Mouse (Mus musculus) neural tube, embryonic 13.5 days (tissue): Measurements from ENCODE around the gene Plekha5. TPM values are rescaled to one million over a fixed set of nuclear protein-coding genes. Genes with fewer than 3 reads are reported as not detected.

Experiments used
- ATAC-seq: fragments of 200-750 bp; cut with Nextera tagmentation; 2 replicates; pipeline ENCODE4 v1.8.0; 2017; ENCODE audit warnings: low read depth, mild to moderate bottlenecking, moderate TSS enrichment, moderate library complexity
- H3K27ac ChIP-seq: fragments of 300-500 bp; sonication (generic); replicated peaks from 2 replicates; pipeline ENCODE4 v1.5.1; 2015; ENCODE audit warnings: moderate library complexity, mild to moderate bottlenecking, inconsistent platforms
- H3K27me3 ChIP-seq: fragments of 300-500 bp; sonication (generic); 2 replicates; pipeline ENCODE4 v1.6.1; 2015; ENCODE audit warnings: mild to moderate bottlenecking, inconsistent platforms
- H3K36me3 ChIP-seq: fragments of 300-500 bp; sonication (generic); 2 replicates; pipeline ENCODE4 v1.6.1; 2015; ENCODE audit warnings: mild to moderate bottlenecking, inconsistent platforms
- H3K4me1 ChIP-seq: fragments of 300-500 bp; sonication (generic); replicated peaks from 2 replicates; pipeline ENCODE4 v1.6.1; 2015; ENCODE audit warnings: inconsistent platforms
- H3K4me2 ChIP-seq: fragments of 300-500 bp; sonication (generic); 2 replicates; pipeline ENCODE4 v1.6.1; 2015; ENCODE audit warnings: inconsistent platforms, mild to moderate bottlenecking, moderate library complexity
- H3K4me3 ChIP-seq: fragments of 300-500 bp; sonication (generic); 2 replicates; pipeline ENCODE4 v1.5.1; 2015; ENCODE audit warnings: mild to moderate bottlenecking, inconsistent platforms
- H3K9ac ChIP-seq: fragments of 300-500 bp; sonication (generic); 2 replicates; pipeline ENCODE4 v1.6.1; 2015; ENCODE audit warnings: moderate library complexity, mild to moderate bottlenecking, inconsistent platforms
- H3K9me3 ChIP-seq: fragments of 300-500 bp; sonication (generic); 2 replicates; pipeline ENCODE4 v1.6.1; 2016; ENCODE audit warnings: inconsistent platforms
- WGBS: fragments of 180-500 bp; shearing (Covaris S2); methylation state at CpG from one replicate; pipeline ENCODE4 v1.1.7; 2015; 5-methylcytosine and 5-hydroxymethylcytosine counted together
- polyA plus RNA-seq: library from polyadenylated mRNA; unstranded; fragments of >200 nt; fragmentation: Nextera tagmentation; extraction: Ambion mirVana; gene quantifications from 2 replicates; pipeline ENCODE4 v1.2.1, GENCODE M21; 2015

Plekha5 gene
- polyA plus RNA-seq, 1 experiment from 2014 or later = 49.5 TPM

GRCm38 (mm10) chr6:140480425-140481081 is 56.7 kb downstream of the Plekha5 start:
- Histone ChIP-seq H3K4me3 (no peak overlapping the region), H3K4me1 (peaks cover 51% of the 10 kb centered on the region), H3K4me2 (no peak overlapping the region), H3K27me3 (no peaks in the 10 kb centered on the region), H3K27ac (no peak overlapping the region), H3K36me3 (no peaks in the 10 kb centered on the region), H3K9me3 (no peaks in the 10 kb centered on the region), H3K9ac (no peak overlapping the region)
- no peak for ATAC-seq
- WGBS = 89% methylated on average over 10 of the region's 10 CpGs

GRCm38 (mm10) chr6:140481701-140482460 is 58.0 kb downstream of the Plekha5 start:
- H3K27ac ChIP-seq = no peak overlapping the region
- no peaks in the 10 kb centered on the region for H3K9me3 ChIP-seq
- no peak overlapping the region for H3K9ac ChIP-seq
- no peaks in the 10 kb centered on the region for H3K36me3 ChIP-seq
- WGBS = 62% methylated on average over 7 of the region's 7 CpGs
- no peak for ATAC-seq
- no peak overlapping the region for H3K4me2 ChIP-seq
- peaks cover 49% of the 10 kb centered on the region for H3K4me1 ChIP-seq
- H3K27me3 ChIP-seq = no peaks in the 10 kb centered on the region
- H3K4me3 ChIP-seq = no peak overlapping the region

GRCm38 (mm10) chr6:140484170-140484569 is 60.3 kb downstream of the Plekha5 start:
- no peak overlapping the region for H3K9ac ChIP-seq
- no peak for ATAC-seq
- peaks cover 42% of the 10 kb centered on the region for H3K4me1 ChIP-seq
- no peaks in the 10 kb centered on the region for H3K36me3 ChIP-seq
- H3K4me2 ChIP-seq = no peak overlapping the region
- no peaks in the 10 kb centered on the region for H3K9me3 ChIP-seq
- WGBS = 86% methylated on average over 9 of the region's 9 CpGs
- no peaks in the 10 kb centered on the region for H3K27me3 ChIP-seq
- no peak overlapping the region for H3K4me3 ChIP-seq
- H3K27ac ChIP-seq = peak overlapping the region; percentile 68

- WGBS = 87% methylated on average over 6 of the region's 6 CpGs
- H3K4me2 ChIP-seq = no peak overlapping the region
- H3K36me3 ChIP-seq = no peaks in the 10 kb centered on the region
- no peaks in the 10 kb centered on the region for H3K27me3 ChIP-seq
- no peak overlapping the region for H3K27ac ChIP-seq
- no peaks in the 10 kb centered on the region for H3K9me3 ChIP-seq
- H3K4me3 ChIP-seq = no peak overlapping the region
- no peak for ATAC-seq
- H3K4me1 ChIP-seq = peaks cover 39% of the 10 kb centered on the region
- no peak overlapping the region for H3K9ac ChIP-seq
Measured at GRCm38 (mm10) chr6:140485636-140486035, 61.8 kb downstream of the Plekha5 start.

- H3K4me2 ChIP-seq = no peak overlapping the region
- WGBS = 95% methylated on average over 5 of the region's 5 CpGs
- H3K27me3 ChIP-seq = no peaks in the 10 kb centered on the region
- H3K9me3 ChIP-seq = no peaks in the 10 kb centered on the region
- H3K4me3 ChIP-seq = no peak overlapping the region
- ATAC-seq = no peak
- no peaks in the 10 kb centered on the region for H3K36me3 ChIP-seq
- H3K4me1 ChIP-seq = peaks cover 48% of the 10 kb centered on the region
- H3K9ac ChIP-seq = no peak overlapping the region
- H3K27ac ChIP-seq = no peak overlapping the region
Measured at GRCm38 (mm10) chr6:140486685-140487084, 62.8 kb downstream of the Plekha5 start.

- no peak for ATAC-seq
- WGBS = 79% methylated on average over 6 of the region's 6 CpGs
- Histone ChIP-seq H3K36me3 (no peaks in the 10 kb centered on the region), H3K9ac (no peak overlapping the region), H3K27me3 (no peaks in the 10 kb centered on the region), H3K4me1 (peaks cover 48% of the 10 kb centered on the region), H3K4me2 (no peak overlapping the region), H3K27ac (no peak overlapping the region), H3K9me3 (no peaks in the 10 kb centered on the region), H3K4me3 (no peak overlapping the region)
Measured at GRCm38 (mm10) chr6:140487489-140487888, 63.6 kb downstream of the Plekha5 start.

GRCm38 (mm10) chr6:140488673-140489072 is 64.8 kb downstream of the Plekha5 start:
- H3K27me3 ChIP-seq = no peaks in the 10 kb centered on the region
- WGBS = 85% methylated on average over 3 of the region's 3 CpGs
- no peak overlapping the region for H3K27ac ChIP-seq
- peaks cover 43% of the 10 kb centered on the region for H3K4me1 ChIP-seq
- H3K9me3 ChIP-seq = no peaks in the 10 kb centered on the region
- no peak overlapping the region for H3K4me3 ChIP-seq
- ATAC-seq = no peak
- H3K9ac ChIP-seq = no peak overlapping the region
- no peak overlapping the region for H3K4me2 ChIP-seq
- no peaks in the 10 kb centered on the region for H3K36me3 ChIP-seq

- Histone ChIP-seq H3K9ac (no peak overlapping the region), H3K4me1 (peaks cover 34% of the 10 kb centered on the region), H3K4me2 (no peak overlapping the region), H3K9me3 (no peaks in the 10 kb centered on the region), H3K27me3 (no peaks in the 10 kb centered on the region), H3K4me3 (no peak overlapping the region), H3K36me3 (no peaks in the 10 kb centered on the region), H3K27ac (no peak overlapping the region)
- ATAC-seq = no peak
Measured at GRCm38 (mm10) chr6:140489570-140489969, 65.7 kb downstream of the Plekha5 start.

- ATAC-seq = no peak
- WGBS = 79% methylated on average over 4 of the region's 4 CpGs
- Histone ChIP-seq H3K9me3 (no peaks in the 10 kb centered on the region), H3K4me1 (peaks cover 34% of the 10 kb centered on the region), H3K4me3 (no peak overlapping the region), H3K27me3 (no peaks in the 10 kb centered on the region), H3K4me2 (no peak overlapping the region), H3K9ac (no peak overlapping the region), H3K36me3 (no peaks in the 10 kb centered on the region), H3K27ac (no peak overlapping the region)
Measured at GRCm38 (mm10) chr6:140490220-140490619, 66.4 kb downstream of the Plekha5 start.

GRCm38 (mm10) chr6:140490921-140491537 is 67.2 kb downstream of the Plekha5 start:
- Histone ChIP-seq H3K27ac (peak overlapping the region; percentile 6; the same call in 1 of the 2 replicates), H3K9ac (no peak overlapping the region), H3K4me1 (peaks cover 34% of the 10 kb centered on the region)

GRCm38 (mm10) chr6:140492043-140492442 is 68.2 kb downstream of the Plekha5 start:
- Histone ChIP-seq H3K27ac (no peak overlapping the region), H3K4me3 (no peak overlapping the region), H3K4me1 (peaks cover 34% of the 10 kb centered on the region), H3K9me3 (no peaks in the 10 kb centered on the region), H3K36me3 (no peaks in the 10 kb centered on the region), H3K9ac (no peak overlapping the region), H3K27me3 (no peaks in the 10 kb centered on the region), H3K4me2 (no peak overlapping the region)
- ATAC-seq = no peak
- 67% methylated on average over 6 of the region's 6 CpGs for WGBS

More at GRCm38 (mm10) chr6:140490921-140491537, 67.2 kb downstream of the Plekha5 start:
- H3K9me3 ChIP-seq = no peaks in the 10 kb centered on the region
- no peaks in the 10 kb centered on the region for H3K36me3 ChIP-seq
- no peak overlapping the region for H3K4me3 ChIP-seq
- 81% methylated on average over 18 of the region's 18 CpGs for WGBS
- ATAC-seq = peak; percentile 41
- H3K27me3 ChIP-seq = no peaks in the 10 kb centered on the region
- no peak overlapping the region for H3K4me2 ChIP-seq

- no peak overlapping the region for H3K4me3 ChIP-seq
- no peaks in the 10 kb centered on the region for H3K4me1 ChIP-seq
- peaks cover 10% of the 10 kb centered on the region for H3K36me3 ChIP-seq
- H3K9ac ChIP-seq = no peak overlapping the region
- H3K27ac ChIP-seq = no peak overlapping the region
- H3K9me3 ChIP-seq = no peaks in the 10 kb centered on the region
- no peak overlapping the region for H3K4me2 ChIP-seq
- no peaks in the 10 kb centered on the region for H3K27me3 ChIP-seq
- no peak for ATAC-seq
- 93% methylated on average over 3 of the region's 3 CpGs for WGBS
Measured at GRCm38 (mm10) chr6:140498074-140498473, 74.2 kb downstream of the Plekha5 start.
